Mouse (Mus musculus): Measurements from ENCODE around the gene Gmip. TPM values are rescaled to one million over a fixed set of nuclear protein-coding genes. Genes with fewer than 3 reads are reported as not detected.

Gmip gene
- total and polyA plus RNA-seq, 3 experiments, result 25.4 to 81.8 (median 48.1) TPM

DNA sequence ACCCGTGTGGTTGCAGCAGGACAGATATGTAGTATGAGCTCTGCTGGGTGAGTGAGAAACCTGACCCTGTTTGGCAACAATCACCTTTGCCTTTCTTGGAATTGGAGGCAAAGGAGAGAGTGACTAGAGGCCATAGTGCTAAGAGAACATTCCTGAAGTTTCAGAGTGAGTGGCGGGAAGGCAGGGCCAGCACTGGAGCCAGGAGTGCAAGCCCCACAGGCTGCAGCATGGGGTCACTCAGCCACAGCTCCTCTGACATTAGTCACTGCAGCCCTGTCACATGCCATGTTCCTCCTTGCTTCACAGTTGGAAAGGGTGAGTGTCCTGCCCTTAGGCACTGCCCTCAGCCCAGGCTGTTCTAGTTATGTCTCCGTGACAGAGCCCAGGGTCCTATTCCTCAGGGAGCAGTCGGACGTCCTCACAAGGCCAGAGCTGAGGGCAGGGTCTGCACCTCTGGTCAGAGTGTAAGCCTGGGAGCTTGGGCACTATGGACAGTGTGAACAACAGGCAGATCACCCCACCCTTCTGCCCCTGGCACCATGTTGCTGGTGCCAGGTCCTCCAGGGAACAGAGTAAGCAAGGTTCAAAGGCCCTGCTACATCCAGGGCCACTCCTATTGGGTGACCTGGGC lies 59.3 kb downstream of the Gmip start:
- Histone ChIP-seq H3K4me3 (replicated peaks in 1 of 3; ENCODE audit: low read depth in 2 of 3, low read length in 2 of 3, poor library complexity in 1 of 3) (no peak overlapping the region), H3K4me2 (ENCODE audit: insufficient read depth, low read depth, poor library complexity, severe bottlenecking) (no peak overlapping the region), H3K79me2 (replicated peaks; ENCODE audit: control insufficient read depth, extremely low read depth, insufficient read depth, poor library complexity, severe bottlenecking) (no peaks in the 10 kb centered on the region), H3K27ac (ENCODE audit: insufficient read depth, low read depth) (no peak overlapping the region), H3K4me1 (ENCODE audit: control insufficient read depth in 1 of 2, insufficient read depth in 2 of 2) (no peaks in the 10 kb centered on the region), H3K27me3 (replicated peaks) (no peaks in the 10 kb centered on the region), H3K9me3 (replicated peaks; ENCODE audit: low read length) (no peaks in the 10 kb centered on the region), H3K36me3 (replicated peaks in 1 of 2; ENCODE audit: control insufficient read depth in 1 of 2, insufficient read depth in 1 of 2, low read length in 1 of 2) (peaks cover 0 to 9% of the 10 kb centered on the region in 2 experiments), H3K9ac (ENCODE audit: insufficient read depth, low read depth) (no peak overlapping the region)
- in situ Hi-C loops (cut with MboI; ENCODE audit: low pct_ligation_motif_present, low pct_unique_long_range_greater_than_20kb, low sequenced_read_pairs) (no loop called here), dilution Hi-C loops (cut with MboI; ENCODE audit: extremely low pct_ligation_motif_present, extremely low pct_unique_long_range_greater_than_20kb, low sequenced_read_pairs) (no loop called here)
- DNase-seq (ENCODE audit: extremely low read depth), result no peak
- TF ChIP-seq ZMIZ1 (IDR thresholded peaks at IDR 0.05; ENCODE audit: low read depth, low read length) (no peak), ETS1 (conservative IDR thresholded peaks at IDR 0.05; ENCODE audit: low read depth, low read length) (no peak), KAT2A (IDR thresholded peaks at IDR 0.05; ENCODE audit: insufficient replicate concordance, low read length) (no peak), NRF1 (IDR thresholded peaks at IDR 0.05; ENCODE audit: low read depth, low read length) (no peak), BHLHE40 (IDR thresholded peaks at IDR 0.05; ENCODE audit: low read depth, low read length) (no peak), POLR2A (IDR thresholded peaks at IDR 0.05; ENCODE audit: low read depth, low read length) (no peak)

DNA sequence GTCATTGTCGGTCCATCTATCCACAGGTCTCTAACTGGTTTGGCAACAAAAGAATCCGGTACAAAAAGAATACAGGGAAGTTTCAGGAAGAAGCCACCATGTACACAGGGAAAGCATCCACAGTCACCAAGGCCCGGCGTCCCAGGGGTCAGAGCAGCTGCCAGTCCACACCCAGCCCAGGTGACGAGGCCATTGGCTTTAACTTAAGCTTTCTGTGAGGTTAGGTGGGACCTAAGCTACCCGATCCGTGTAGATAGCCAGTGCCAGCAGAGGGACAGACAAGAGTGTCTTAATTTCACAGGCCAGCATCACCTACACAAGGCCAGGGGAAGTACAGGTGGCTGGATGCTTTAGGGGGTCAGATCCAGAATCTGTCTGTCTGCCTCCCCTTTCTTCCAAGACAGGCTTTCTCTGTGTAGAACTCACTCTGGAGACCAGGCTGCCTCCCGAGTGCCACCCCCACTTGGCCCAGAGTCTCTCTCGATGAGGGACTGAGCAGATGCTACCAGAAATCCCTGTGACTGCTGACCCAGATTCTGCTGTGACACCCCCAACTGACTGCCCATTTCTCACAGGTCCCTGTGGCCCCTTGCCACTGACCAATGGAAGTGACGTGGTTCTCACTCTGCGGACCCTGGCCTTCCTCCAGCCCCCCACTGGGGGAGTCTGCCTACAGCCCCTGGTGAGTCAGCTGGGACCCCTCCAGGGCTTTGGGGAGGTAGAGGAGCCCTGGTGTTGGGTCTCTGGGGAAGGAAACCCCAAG lies 61.7 kb downstream of the Gmip start:
- in situ Hi-C loops (cut with MboI; ENCODE audit: low pct_ligation_motif_present, low pct_unique_long_range_greater_than_20kb, low sequenced_read_pairs) (no loop called here), dilution Hi-C loops (cut with MboI; ENCODE audit: extremely low pct_ligation_motif_present, extremely low pct_unique_long_range_greater_than_20kb, low sequenced_read_pairs) (no loop called here)
- DNase-seq (ENCODE audit: extremely low read depth), result no peak
- Histone ChIP-seq H3K27me3 (replicated peaks) (no peaks in the 10 kb centered on the region), H3K9me3 (replicated peaks; ENCODE audit: low read length) (no peaks in the 10 kb centered on the region), H3K4me1 (ENCODE audit: control insufficient read depth in 1 of 2, insufficient read depth in 2 of 2) (no peaks in the 10 kb centered on the region), H3K36me3 (replicated peaks in 1 of 2; ENCODE audit: control insufficient read depth in 1 of 2, insufficient read depth in 1 of 2, low read length in 1 of 2) (no peaks in the 10 kb centered on the region), H3K4me2 (ENCODE audit: insufficient read depth, low read depth, poor library complexity, severe bottlenecking) (no peak overlapping the region), H3K79me2 (replicated peaks; ENCODE audit: control insufficient read depth, extremely low read depth, insufficient read depth, poor library complexity, severe bottlenecking) (no peaks in the 10 kb centered on the region), H3K27ac (ENCODE audit: insufficient read depth, low read depth) (no peak overlapping the region), H3K9ac (ENCODE audit: insufficient read depth, low read depth) (no peak overlapping the region), H3K4me3 (replicated peaks in 1 of 3; ENCODE audit: low read depth in 2 of 3, low read length in 2 of 3, poor library complexity in 1 of 3) (no peak overlapping the region)
- TF ChIP-seq PAX5 (IDR thresholded peaks at IDR 0.05; ENCODE audit: low read length) (no peak), TCF12 (IDR thresholded peaks at IDR 0.05; ENCODE audit: low read depth, low read length) (no peak), USF1 (IDR thresholded peaks at IDR 0.05; ENCODE audit: low read depth, low read length) (no peak), USF2 (conservative IDR thresholded peaks at IDR 0.05; ENCODE audit: low read depth, low read length) (no peak), UBTF (IDR thresholded peaks at IDR 0.05; ENCODE audit: low read depth, low read length) (no peak), HCFC1 (IDR thresholded peaks at IDR 0.05; ENCODE audit: low read depth, low read length) (no peak), MAX (IDR thresholded peaks at IDR 0.05; ENCODE audit: low read length) (no peak), ZMIZ1 (IDR thresholded peaks at IDR 0.05; ENCODE audit: low read depth, low read length) (no peak), GABPA (IDR thresholded peaks at IDR 0.05; ENCODE audit: insufficient replicate concordance, low read depth, low read length) (no peak), NELFE (IDR thresholded peaks at IDR 0.05; ENCODE audit: low read depth, low read length) (no peak), ZNF384 (IDR thresholded peaks at IDR 0.05; ENCODE audit: low read depth, low read length) (no peak), E2F4 (IDR thresholded peaks at IDR 0.05; ENCODE audit: insufficient replicate concordance, low read depth, low read length) (no peak), RCOR1 (conservative IDR thresholded peaks at IDR 0.05; ENCODE audit: low read depth, low read length) (no peak), CHD2 (IDR thresholded peaks at IDR 0.05; ENCODE audit: low read length) (no peak), MXI1 (IDR thresholded peaks at IDR 0.05; ENCODE audit: low read depth, low read length) (no peak), JUND (conservative IDR thresholded peaks at IDR 0.05; ENCODE audit: low read depth, low read length) (no peak), TBP (conservative IDR thresholded peaks at IDR 0.05; ENCODE audit: low read depth, low read length) (no peak), ZC3H11A (IDR thresholded peaks at IDR 0.05; ENCODE audit: low read depth, low read length) (no peak)
